Mouse (Mus musculus): Measurements from ENCODE around the gene Serpina6.

GRCm38 (mm10) chr12:103695429-103695828 is 38.4 kb upstream of the Serpina6 start, which contains the start of gene Serpina1f:
- TF ChIP-seq CTCF (IDR thresholded peaks at IDR 0.05; ENCODE audit: low read depth): no peak
- no peak for TF ChIP-seq EP300 (IDR thresholded peaks at IDR 0.05; ENCODE audit: low read depth)

All from liver, embryonic 14.5 days (tissue).